Mouse (Mus musculus): ENCODE measurements around the gene Pla2g10. TPM values are rescaled to one million over a fixed set of nuclear protein-coding genes. Genes with fewer than 3 reads are reported as not detected.

Gene Pla2g10
- polyA plus RNA-seq, 1 experiment from 2014 or later: 0.16 TPM

GRCm38 (mm10) chr16:13727811-13728335 lies 2.9 kb downstream of the Pla2g10 start:
- Histone ChIP-seq H3K9me3 (no peaks in the 10 kb centered on the region), H3K4me2 (no peak overlapping the region), H3K27me3 (replicated peaks) (peaks cover 14% of the 10 kb centered on the region), H3K4me1 (peaks cover 9% of the 10 kb centered on the region), H3K4me3 (no peak overlapping the region), H3K36me3 (no peaks in the 10 kb centered on the region), H3K9ac (no peak overlapping the region), H3K27ac (replicated peaks) (no peak overlapping the region)
- WGBS: 85% methylated on average over 5 of the region's 5 CpGs
- ATAC-seq (ENCODE audit: extremely low read depth, insufficient number of reproducible peaks, low FRiP score, low TSS enrichment): no peak

GRCm38 (mm10) chr16:13722937-13723336 lies 7.8 kb downstream of the Pla2g10 start:
- no peaks in the 10 kb centered on the region for H3K36me3 ChIP-seq
- ATAC-seq (ENCODE audit: extremely low read depth, insufficient number of reproducible peaks, low FRiP score, low TSS enrichment): no peak
- no peaks in the 10 kb centered on the region for H3K9me3 ChIP-seq
- WGBS: 36% methylated on average over 10 of the region's 10 CpGs
- no peak overlapping the region for H3K4me2 ChIP-seq
- H3K9ac ChIP-seq: no peak overlapping the region
- no peaks in the 10 kb centered on the region for H3K4me1 ChIP-seq
- no peak overlapping the region for H3K4me3 ChIP-seq
- no peaks in the 10 kb centered on the region for H3K27me3 ChIP-seq (replicated peaks)
- no peak overlapping the region for H3K27ac ChIP-seq (replicated peaks)

- no peak for ATAC-seq (ENCODE audit: extremely low read depth, insufficient number of reproducible peaks, low FRiP score, low TSS enrichment)
- Histone ChIP-seq H3K27ac (replicated peaks) (no peak overlapping the region), H3K9me3 (no peaks in the 10 kb centered on the region), H3K4me1 (no peaks in the 10 kb centered on the region), H3K4me3 (no peak overlapping the region), H3K4me2 (no peak overlapping the region), H3K36me3 (no peaks in the 10 kb centered on the region), H3K27me3 (replicated peaks) (no peaks in the 10 kb centered on the region), H3K9ac (no peak overlapping the region)
- 77% methylated on average over 2 of the region's 2 CpGs for WGBS
Observed at GRCm38 (mm10) chr16:13716821-13717553, 13.8 kb downstream of the Pla2g10 start.

DNA sequence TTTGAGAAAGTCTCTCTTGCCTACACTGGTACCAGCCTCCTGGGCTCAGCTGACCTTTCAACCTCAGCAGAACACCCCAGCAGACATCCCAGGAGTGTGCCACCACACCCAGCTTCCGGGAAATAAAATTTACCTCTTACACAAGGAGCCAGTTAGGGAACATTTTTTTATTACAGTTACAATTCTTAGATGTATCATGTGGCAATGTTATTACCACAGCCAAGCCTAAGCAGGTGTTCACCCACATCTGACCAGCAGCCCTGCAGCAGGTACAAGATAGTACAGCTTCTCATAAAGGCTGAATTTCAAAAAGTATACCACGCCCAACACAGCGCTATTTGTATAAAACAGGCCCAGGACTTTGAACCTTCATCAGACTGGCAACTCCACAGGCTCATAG lies 15.9 kb downstream of the Pla2g10 start:
- no peak overlapping the region for H3K4me2 ChIP-seq
- no peak overlapping the region for H3K4me3 ChIP-seq
- no peak overlapping the region for H3K9ac ChIP-seq
- no peaks in the 10 kb centered on the region for H3K4me1 ChIP-seq
- H3K36me3 ChIP-seq: no peaks in the 10 kb centered on the region
- ATAC-seq (ENCODE audit: extremely low read depth, insufficient number of reproducible peaks, low FRiP score, low TSS enrichment): no peak
- H3K27me3 ChIP-seq (replicated peaks): no peaks in the 10 kb centered on the region
- WGBS: 77% methylated on average over 3 of the region's 3 CpGs
- H3K27ac ChIP-seq (replicated peaks): no peak overlapping the region
- H3K9me3 ChIP-seq: no peaks in the 10 kb centered on the region

DNA sequence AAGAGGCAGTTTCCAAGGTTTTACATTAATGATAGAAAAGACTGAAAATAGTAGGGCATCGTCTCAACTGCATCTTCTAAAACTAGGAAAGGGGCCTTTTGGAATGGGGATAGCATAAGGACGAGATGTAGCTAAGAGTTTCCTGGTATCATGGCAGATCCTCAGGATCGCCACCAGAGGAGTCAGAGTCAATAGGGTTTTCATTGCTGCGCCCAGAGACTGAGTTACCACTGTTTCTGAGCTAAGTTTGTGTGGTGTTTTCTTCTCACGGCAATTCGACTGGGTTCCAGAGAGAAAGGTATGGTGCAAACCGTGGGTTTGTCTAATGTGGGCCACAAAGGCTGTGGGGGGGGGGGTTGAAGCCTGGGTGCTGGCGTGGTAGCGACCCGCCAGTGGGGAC lies 26.1 kb downstream of the Pla2g10 start:
- H3K36me3 ChIP-seq: peaks cover 60% of the 10 kb centered on the region

GRCm38 (mm10) chr16:13702184-13702583 lies 28.6 kb downstream of the Pla2g10 start:
- ATAC-seq (ENCODE audit: extremely low read depth, insufficient number of reproducible peaks, low FRiP score, low TSS enrichment): no peak
- H3K9me3 ChIP-seq: no peaks in the 10 kb centered on the region
- no peak overlapping the region for H3K9ac ChIP-seq
- no peaks in the 10 kb centered on the region for H3K27me3 ChIP-seq (replicated peaks)
- no peaks in the 10 kb centered on the region for H3K4me1 ChIP-seq
- no peak overlapping the region for H3K4me3 ChIP-seq
- H3K27ac ChIP-seq (replicated peaks): no peak overlapping the region
- peaks cover 85% of the 10 kb centered on the region for H3K36me3 ChIP-seq
- 85% methylated on average over 7 of the region's 7 CpGs for WGBS
- no peak overlapping the region for H3K4me2 ChIP-seq

More for the DNA sequence above, 26.1 kb downstream of the Pla2g10 start:
- Histone ChIP-seq H3K9me3 (no peaks in the 10 kb centered on the region), H3K4me2 (no peak overlapping the region), H3K9ac (no peak overlapping the region), H3K4me3 (no peak overlapping the region), H3K4me1 (no peaks in the 10 kb centered on the region), H3K27ac (replicated peaks) (no peak overlapping the region), H3K27me3 (replicated peaks) (no peaks in the 10 kb centered on the region)
- no peak for ATAC-seq (ENCODE audit: extremely low read depth, insufficient number of reproducible peaks, low FRiP score, low TSS enrichment)
- 88% methylated on average over 10 of the region's 10 CpGs for WGBS

DNA sequence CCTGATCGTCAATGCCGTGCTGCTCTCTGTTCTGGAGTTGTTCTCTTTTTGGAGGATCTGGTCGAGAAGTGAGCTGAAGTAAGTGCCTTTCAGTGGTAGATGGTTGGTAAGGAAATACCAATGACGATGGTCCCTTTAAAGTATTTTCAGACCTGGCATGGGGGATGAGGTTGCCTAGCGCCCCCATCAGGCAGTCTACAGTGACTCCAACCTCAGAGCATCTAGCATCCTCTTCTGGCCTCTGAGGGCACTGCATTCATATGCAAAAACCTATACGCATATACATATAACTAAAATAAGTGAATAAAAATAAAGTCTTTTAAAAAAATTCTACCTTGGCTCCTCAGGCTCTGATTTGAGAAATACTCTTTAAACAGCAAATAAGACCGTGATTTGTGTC lies 31.8 kb downstream of the Pla2g10 start:
- H3K9ac ChIP-seq: no peak overlapping the region
- no peak overlapping the region for H3K4me3 ChIP-seq
- no peaks in the 10 kb centered on the region for H3K4me1 ChIP-seq
- H3K36me3 ChIP-seq: peaks cover 94% of the 10 kb centered on the region
- no peaks in the 10 kb centered on the region for H3K9me3 ChIP-seq
- ATAC-seq (ENCODE audit: extremely low read depth, insufficient number of reproducible peaks, low FRiP score, low TSS enrichment): no peak
- no peak overlapping the region for H3K27ac ChIP-seq (replicated peaks)
- H3K4me2 ChIP-seq: no peak overlapping the region
- WGBS: 91% methylated on average over 7 of the region's 7 CpGs
- no peaks in the 10 kb centered on the region for H3K27me3 ChIP-seq (replicated peaks)

- H3K4me1 ChIP-seq: no peaks in the 10 kb centered on the region; the same call in 1 of the 2 replicates
- H3K4me2 ChIP-seq: no peak overlapping the region
- H3K36me3 ChIP-seq: peaks cover 48% of the 10 kb centered on the region
- no peaks in the 10 kb centered on the region for H3K27me3 ChIP-seq (replicated peaks)
- no peaks in the 10 kb centered on the region for H3K9me3 ChIP-seq
- no peak overlapping the region for H3K4me3 ChIP-seq
- ATAC-seq (ENCODE audit: extremely low read depth, insufficient number of reproducible peaks, low FRiP score, low TSS enrichment): no peak
- WGBS: 82% methylated on average over 3 of the region's 3 CpGs
- H3K9ac ChIP-seq: no peak overlapping the region
- no peak overlapping the region for H3K27ac ChIP-seq (replicated peaks)
Observed at GRCm38 (mm10) chr16:13678601-13679319, 52.0 kb downstream of the Pla2g10 start.

GRCm38 (mm10) chr16:13674511-13674910 lies 56.3 kb downstream of the Pla2g10 start:
- Histone ChIP-seq H3K4me1 (peaks cover 15% of the 10 kb centered on the region), H3K9me3 (no peaks in the 10 kb centered on the region), H3K27ac (replicated peaks) (no peak overlapping the region), H3K36me3 (peaks cover 34% of the 10 kb centered on the region), H3K27me3 (replicated peaks) (no peaks in the 10 kb centered on the region), H3K4me3 (no peak overlapping the region), H3K4me2 (no peak overlapping the region), H3K9ac (no peak overlapping the region)
- 88% methylated on average over 3 of the region's 3 CpGs for WGBS
- ATAC-seq (ENCODE audit: extremely low read depth, insufficient number of reproducible peaks, low FRiP score, low TSS enrichment): no peak

DNA sequence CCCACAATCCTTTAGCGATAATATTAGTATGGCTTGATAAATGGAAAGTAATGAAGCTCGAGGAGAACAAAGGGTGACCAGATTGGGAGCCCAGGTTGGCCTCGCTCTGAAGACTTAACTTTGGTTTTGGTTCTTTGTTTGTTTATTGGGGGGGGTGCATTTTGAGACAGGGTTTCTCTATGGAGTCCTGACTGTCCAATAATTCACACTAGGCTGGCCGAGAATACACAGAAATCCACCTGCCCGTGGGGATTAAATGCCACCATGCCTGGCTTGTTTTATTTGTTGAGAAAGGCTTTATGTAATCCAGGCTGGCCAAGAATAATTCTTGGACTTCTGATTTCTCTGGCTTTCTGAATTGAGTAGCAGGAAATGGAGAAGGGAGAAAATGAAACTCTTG lies 57.7 kb downstream of the Pla2g10 start:
- peaks cover 23% of the 10 kb centered on the region for H3K4me1 ChIP-seq
- WGBS: 80% methylated on average over 5 of the region's 5 CpGs
- H3K9me3 ChIP-seq: no peaks in the 10 kb centered on the region
- H3K27me3 ChIP-seq (replicated peaks): no peaks in the 10 kb centered on the region
- peaks cover 23% of the 10 kb centered on the region for H3K36me3 ChIP-seq
- H3K4me3 ChIP-seq: peak overlapping the region; percentile 96
- peak overlapping the region; percentile 94; the same call in 1 of the 2 replicates for H3K9ac ChIP-seq
- no peak overlapping the region for H3K27ac ChIP-seq (replicated peaks)
- peak overlapping the region; percentile 83 for H3K4me2 ChIP-seq
- no peak for ATAC-seq (ENCODE audit: extremely low read depth, insufficient number of reproducible peaks, low FRiP score, low TSS enrichment)

GRCm38 (mm10) chr16:13672386-13672898 lies 58.3 kb downstream of the Pla2g10 start:
- WGBS: 2% methylated on average over 20 of the region's 20 CpGs
- Histone ChIP-seq H3K9me3 (no peaks in the 10 kb centered on the region), H3K4me2 (peak overlapping the region; percentile 83), H3K4me1 (peaks cover 25% of the 10 kb centered on the region), H3K36me3 (peaks cover 16% of the 10 kb centered on the region), H3K4me3 (peak overlapping the region; percentile 96), H3K27me3 (replicated peaks) (no peaks in the 10 kb centered on the region), H3K27ac (replicated peaks) (peak overlapping the region; percentile 91), H3K9ac (peak overlapping the region; percentile 94)
- ATAC-seq (ENCODE audit: extremely low read depth, insufficient number of reproducible peaks, low FRiP score, low TSS enrichment): no peak
